Mouse (Mus musculus) testis, postnatal 14 days (tissue): ENCODE measurements around the gene Srarp.

Experiments used
- DNase-seq: peaks from one replicate; pipeline ENCODE4 v3.0.0; 2021; ENCODE audit warnings: low spot score

Srarp gene

GRCm38 (mm10) chr4:141435974-141436373 lies at the start of gene Srarp:
Gene Srarp (minus strand): TSS chr4:141436105.
- no peak for DNase-seq

- no peak for DNase-seq
These were observed 48.2 kb upstream of the Srarp start for GRCm38 (mm10) chr4:141484071-141484470.

DNA sequence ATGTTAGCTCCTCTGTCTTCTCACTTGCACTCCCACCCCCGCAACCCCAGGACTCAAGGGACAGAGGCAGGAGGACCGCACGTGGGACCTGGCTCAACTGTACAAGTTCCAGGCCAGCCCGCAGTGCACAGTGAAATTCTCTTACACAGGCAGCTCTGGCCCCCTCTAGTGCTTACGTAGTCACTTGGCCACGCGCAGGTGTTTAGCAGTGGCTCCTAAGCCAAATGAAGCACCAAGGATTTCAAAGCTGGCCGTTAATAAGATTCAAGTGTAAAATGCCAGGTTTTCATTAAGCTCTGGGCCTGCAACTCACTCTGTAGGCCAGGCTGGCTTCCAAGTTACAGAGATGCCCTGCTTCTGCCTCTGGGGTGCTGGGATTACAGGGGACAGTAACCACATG lies 43.5 kb upstream of the Srarp start:
- no peak for DNase-seq

- no peak for DNase-seq
These were observed 42.9 kb upstream of the Srarp start for GRCm38 (mm10) chr4:141478794-141479193.

GRCm38 (mm10) chr4:141478225-141478624 lies 42.3 kb upstream of the Srarp start:
- no peak for DNase-seq

GRCm38 (mm10) chr4:141477681-141478102 lies 41.8 kb upstream of the Srarp start:
- DNase-seq: no peak

GRCm38 (mm10) chr4:141474431-141474830 lies 38.5 kb upstream of the Srarp start:
- DNase-seq: no peak

- DNase-seq: no peak
These were observed 36.9 kb upstream of the Srarp start for GRCm38 (mm10) chr4:141472641-141473321.

DNA sequence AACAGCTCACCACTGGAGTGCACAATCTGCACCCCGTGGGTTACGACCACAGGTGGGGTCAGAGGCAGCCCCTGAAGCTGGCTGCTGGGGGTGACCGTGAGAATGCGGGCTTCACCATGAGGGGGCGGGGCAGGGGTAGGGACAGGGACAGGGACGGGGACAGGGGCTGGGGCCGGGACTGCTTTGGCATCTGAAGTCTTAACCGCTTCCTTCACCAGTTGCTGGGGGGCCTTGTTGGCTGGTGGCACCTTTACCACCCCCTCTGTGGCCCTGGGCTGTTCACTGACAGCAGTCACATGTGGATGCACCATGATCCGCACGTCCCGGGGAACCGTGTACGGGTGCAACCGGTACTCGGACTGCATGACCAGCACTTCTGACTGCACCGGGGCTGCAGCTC lies 35.6 kb upstream of the Srarp start:
- DNase-seq: no peak

DNA sequence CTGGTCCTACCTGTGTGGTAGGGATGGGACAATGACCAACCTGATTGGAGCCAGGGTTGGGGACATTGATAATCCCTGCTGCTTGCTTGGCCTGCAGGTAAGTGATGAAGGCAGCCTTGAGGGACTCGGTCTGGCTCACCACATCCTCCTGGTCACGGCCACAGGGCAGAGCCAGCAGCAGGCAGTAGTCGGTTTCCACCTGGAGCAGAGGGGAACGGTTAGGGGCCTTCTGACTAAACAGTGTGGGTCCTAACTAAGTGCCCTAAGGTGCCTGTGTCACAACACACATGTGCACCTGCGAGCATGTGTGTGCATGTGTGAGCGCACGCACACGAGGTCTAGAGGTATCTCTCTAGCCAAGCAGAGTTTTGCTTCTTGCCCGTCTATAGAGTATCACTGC lies 33.4 kb upstream of the Srarp start:
- no peak for DNase-seq

DNA sequence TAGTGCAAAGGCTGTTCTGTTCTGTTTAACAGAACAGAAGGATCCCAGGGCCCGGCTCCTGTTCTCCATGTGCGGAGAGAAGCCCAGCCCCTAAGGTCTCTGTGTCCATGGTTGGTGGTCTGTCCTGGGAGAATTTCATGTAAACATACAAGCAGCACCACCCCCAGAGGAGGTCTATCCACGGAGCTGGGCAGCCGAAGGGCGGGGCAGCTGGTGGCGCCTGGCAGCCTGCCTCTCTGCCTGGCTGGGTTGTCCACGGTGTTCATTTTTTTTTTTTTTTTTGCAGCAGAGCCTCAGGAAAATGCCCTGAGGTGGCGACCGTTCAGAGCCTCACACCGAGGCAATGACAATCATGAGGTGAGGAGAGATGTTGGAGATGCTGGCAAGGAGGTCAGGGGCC lies 32.7 kb upstream of the Srarp start:
- DNase-seq: no peak

DNA sequence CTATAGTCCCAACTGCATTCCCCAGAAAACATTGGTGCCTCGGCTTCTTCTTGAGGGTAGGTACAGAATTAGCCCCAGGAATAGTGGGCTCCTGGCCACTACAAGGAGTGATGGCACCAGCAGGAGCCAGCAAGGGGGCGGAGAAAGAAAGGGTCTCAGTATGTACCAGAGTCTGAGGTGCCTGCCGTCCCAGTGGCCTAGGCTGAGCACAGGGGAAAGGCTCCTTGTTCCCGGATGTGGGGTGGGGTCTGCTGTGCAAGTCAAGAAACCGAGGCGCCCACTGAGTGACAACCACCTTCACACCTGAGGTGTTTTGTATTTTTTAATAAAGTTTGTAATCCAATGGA lies 31.6 kb upstream of the Srarp start:
- DNase-seq: no peak

DNA sequence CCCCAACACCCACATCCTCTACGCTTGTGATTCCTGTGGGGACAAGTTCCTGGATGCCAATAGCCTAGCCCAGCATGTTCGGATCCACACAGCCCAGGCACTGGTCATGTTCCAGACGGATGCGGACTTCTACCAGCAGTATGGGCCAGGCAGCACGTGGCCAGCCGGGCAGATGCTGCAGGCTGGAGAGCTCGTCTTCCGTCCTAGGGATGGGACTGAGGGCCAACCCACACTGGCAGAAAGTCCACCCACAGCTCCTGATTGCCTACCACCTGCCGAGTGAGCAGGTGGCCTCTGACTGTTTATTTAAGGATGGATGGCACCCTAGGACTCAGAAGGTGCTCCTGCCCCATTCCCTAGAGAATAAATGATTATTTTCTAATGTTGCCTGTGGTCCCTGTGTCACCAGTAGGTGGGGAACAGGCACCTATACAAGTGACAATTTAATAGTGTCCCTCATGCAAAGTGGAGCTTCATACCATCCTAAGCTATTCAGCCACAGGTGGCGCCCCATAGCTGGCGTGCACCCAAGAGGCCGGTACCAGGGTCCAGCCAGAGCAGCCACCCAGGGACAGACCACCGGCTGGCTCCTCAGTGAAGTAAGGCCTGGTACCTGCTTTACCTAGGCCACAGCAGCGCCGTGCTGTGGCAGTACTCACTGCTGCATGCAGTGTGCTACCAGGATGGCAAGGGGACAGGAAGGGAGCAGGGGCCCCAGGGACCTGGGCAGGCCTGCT lies 31.1 kb upstream of the Srarp start:
- DNase-seq: no peak

- no peak for DNase-seq
These were observed 30.4 kb upstream of the Srarp start for GRCm38 (mm10) chr4:141466289-141466795.

DNA sequence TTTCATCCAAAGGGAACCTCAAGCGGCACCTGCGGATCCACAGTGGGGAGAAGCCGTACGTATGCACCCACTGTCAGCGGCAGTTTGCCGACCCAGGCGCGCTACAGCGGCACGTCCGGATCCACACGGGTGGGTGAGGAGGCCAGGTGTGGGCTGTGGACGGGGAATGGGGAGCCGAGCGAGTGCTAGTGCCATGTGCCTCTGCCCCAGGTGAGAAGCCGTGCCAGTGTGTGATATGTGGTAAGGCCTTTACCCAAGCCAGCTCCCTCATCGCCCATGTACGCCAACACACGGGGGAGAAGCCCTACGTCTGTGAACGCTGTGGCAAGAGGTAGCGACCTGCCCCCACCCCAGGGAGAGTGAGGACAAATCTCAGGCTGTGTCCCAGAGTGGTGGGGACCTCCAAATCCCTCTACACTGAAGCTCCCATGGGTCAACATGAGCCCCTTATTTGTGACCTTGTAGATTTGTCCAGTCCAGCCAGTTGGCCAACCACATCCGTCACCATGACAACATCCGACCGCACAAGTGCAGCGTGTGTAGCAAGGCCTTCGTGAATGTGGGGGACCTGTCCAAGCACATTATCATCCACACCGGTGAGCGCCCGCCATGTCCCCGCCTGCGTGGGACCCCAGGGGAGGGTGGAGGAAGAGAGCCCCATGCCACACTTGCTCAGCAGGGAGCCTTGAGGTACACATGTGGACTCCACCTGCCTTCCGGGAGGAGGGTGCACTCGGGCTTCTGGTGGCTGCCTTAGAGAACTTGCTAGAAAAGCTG lies 29.8 kb upstream of the Srarp start:
- no peak for DNase-seq

GRCm38 (mm10) chr4:141464722-141465121 lies 28.8 kb upstream of the Srarp start:
- no peak for DNase-seq

- peak; percentile 39 for DNase-seq
These were observed 27.6 kb upstream of the Srarp start for GRCm38 (mm10) chr4:141463472-141463871.

GRCm38 (mm10) chr4:141461576-141461975 lies 25.7 kb upstream of the Srarp start:
- DNase-seq: no peak

GRCm38 (mm10) chr4:141461088-141461487 lies 25.2 kb upstream of the Srarp start:
- no peak for DNase-seq

- peak; percentile 3 for DNase-seq
These were observed 24.6 kb upstream of the Srarp start for GRCm38 (mm10) chr4:141460481-141460880.

DNA sequence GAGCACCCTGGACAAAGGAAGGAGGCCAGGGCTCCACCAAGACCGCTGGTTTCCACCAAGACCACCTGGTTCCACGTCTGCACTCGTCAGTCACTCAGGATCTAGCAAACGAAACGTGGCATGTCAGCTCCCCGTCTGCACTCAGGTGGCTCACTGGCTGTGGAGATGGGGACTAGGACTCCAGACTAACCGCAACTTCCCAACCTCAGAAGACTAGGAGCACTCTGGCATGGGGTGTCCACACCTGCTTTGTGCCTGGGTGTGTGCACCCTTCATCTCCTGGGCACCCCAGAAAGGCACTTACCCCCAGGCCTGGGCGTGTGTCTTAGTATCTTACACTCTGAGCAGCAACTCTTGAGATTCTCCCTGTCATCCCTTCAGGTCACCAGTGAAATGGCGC lies 23.9 kb upstream of the Srarp start:
- no peak for DNase-seq

DNA sequence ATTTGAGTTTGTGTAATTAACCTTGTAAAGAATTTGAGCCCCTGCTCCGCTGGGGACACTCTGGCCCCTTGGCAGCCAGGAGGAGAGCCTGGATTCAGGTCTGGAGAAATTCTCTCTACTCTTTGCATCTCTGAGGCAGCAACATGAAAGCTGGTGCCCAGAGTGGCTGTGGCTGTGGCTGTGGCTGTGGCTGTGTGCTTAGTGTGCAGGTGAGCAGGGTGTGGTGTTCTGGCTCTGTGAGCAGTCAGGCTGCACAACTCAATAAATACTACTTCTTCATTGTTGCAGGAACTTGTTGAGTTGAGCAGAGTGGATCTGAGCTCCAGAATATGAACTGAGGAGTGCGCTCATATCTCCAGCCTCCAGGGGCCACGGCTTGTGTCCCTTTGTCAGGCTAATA lies 23.0 kb upstream of the Srarp start:
- DNase-seq: no peak

DNA sequence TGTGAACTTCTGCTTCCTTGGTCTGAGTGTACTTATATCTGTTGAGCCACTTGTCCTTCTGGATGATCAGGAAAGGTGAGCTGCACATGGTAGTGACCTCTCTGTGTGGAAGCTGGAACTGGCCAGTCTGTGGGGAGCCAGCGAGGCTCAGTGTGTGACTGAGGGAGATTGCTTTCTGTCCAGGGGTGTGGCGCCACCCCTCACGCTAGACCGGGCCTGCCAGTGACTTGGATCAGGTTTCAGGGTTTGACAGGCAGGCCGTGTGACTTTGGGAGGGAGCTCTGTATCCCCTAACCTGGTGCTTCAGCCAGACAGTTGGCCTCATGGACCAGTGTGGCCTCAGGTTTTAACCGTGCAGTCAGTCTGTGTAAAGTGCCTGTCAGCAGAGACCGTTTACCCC lies 22.3 kb upstream of the Srarp start:
- no peak for DNase-seq
